Mouse (Mus musculus) midbrain, embryonic 14.5 days (tissue): ENCODE measurements around the gene Rex1bd. TPM values are rescaled to one million over a fixed set of nuclear protein-coding genes. Genes with fewer than 3 reads are reported as not detected.
A peak's percentile ranks its signal among the peaks of the same experiment; 100 is the strongest.

ENCODE experiments used
- ATAC-seq: fragments of 200-750 bp; cut with Nextera tagmentation; 2 replicates; pipeline ENCODE4 v1.8.0; 2017; ENCODE audit warnings: moderate number of reproducible peaks, moderate library complexity; ENCODE audit not compliant: low FRiP score, low TSS enrichment
- DNase-seq: peaks from one replicate; pipeline ENCODE4 v3.0.0-alpha.2; 2015
- H3K27ac ChIP-seq: fragments of 300-500 bp; sonication (generic); replicated peaks from 2 replicates; pipeline ENCODE4 v1.5.1; 2014; ENCODE audit warnings: mild to moderate bottlenecking, low read depth, low read length, moderate library complexity
- H3K27me3 ChIP-seq: fragments of 300-500 bp; sonication (generic); 2 replicates; pipeline ENCODE4 v1.6.1; 2014; ENCODE audit warnings: low read length, control low read depth, mixed read lengths; ENCODE audit not compliant: control insufficient read depth, insufficient read depth
- H3K36me3 ChIP-seq: fragments of 300-500 bp; sonication (generic); 2 replicates; pipeline ENCODE4 v1.6.1; 2014; ENCODE audit warnings: low read length, control low read depth; ENCODE audit not compliant: control insufficient read depth, insufficient read depth
- H3K4me1 ChIP-seq: fragments of 300-500 bp; sonication (generic); 2 replicates; pipeline ENCODE4 v1.6.1; 2014; ENCODE audit warnings: mild to moderate bottlenecking, antibody characterized with exemption, low read length, control low read depth; ENCODE audit not compliant: control insufficient read depth, insufficient read depth
- H3K4me2 ChIP-seq: fragments of 300-500 bp; sonication (generic); 2 replicates; pipeline ENCODE4 v1.6.1; 2014; ENCODE audit warnings: mild to moderate bottlenecking, low read length, moderate library complexity
- H3K4me3 ChIP-seq: fragments of 300-500 bp; sonication (generic); replicated peaks from 2 replicates; pipeline ENCODE4 v1.5.1; 2014; ENCODE audit warnings: low read depth, low read length
- H3K9ac ChIP-seq: fragments of 300-500 bp; sonication (generic); replicated peaks from 2 replicates; pipeline ENCODE4 v1.6.1; 2014; ENCODE audit warnings: mild to moderate bottlenecking, low read length, moderate library complexity
- H3K9me3 ChIP-seq: fragments of 300-500 bp; sonication (generic); 2 replicates; pipeline ENCODE4 v1.6.1; 2016; ENCODE audit warnings: low read length, control low read depth, mixed read lengths; ENCODE audit not compliant: control insufficient read depth
- WGBS: fragments of 180-500 bp; shearing (Covaris S2); extraction: QIAGEN DNeasy Blood & Tissue Kit; methylation state at CpG from one replicate; pipeline ENCODE4 v1.1.7; 2014; 5-methylcytosine and 5-hydroxymethylcytosine counted together
- polyA plus RNA-seq: library from polyadenylated mRNA; unstranded; fragments of >200 nt; fragmentation: Nextera tagmentation; extraction: Ambion mirVana; gene quantifications from 2 replicates; pipeline ENCODE4 v1.2.1, GENCODE M21; 2014

Gene Rex1bd
- 152 and 190 TPM in 2 replicates for polyA plus RNA-seq

DNA sequence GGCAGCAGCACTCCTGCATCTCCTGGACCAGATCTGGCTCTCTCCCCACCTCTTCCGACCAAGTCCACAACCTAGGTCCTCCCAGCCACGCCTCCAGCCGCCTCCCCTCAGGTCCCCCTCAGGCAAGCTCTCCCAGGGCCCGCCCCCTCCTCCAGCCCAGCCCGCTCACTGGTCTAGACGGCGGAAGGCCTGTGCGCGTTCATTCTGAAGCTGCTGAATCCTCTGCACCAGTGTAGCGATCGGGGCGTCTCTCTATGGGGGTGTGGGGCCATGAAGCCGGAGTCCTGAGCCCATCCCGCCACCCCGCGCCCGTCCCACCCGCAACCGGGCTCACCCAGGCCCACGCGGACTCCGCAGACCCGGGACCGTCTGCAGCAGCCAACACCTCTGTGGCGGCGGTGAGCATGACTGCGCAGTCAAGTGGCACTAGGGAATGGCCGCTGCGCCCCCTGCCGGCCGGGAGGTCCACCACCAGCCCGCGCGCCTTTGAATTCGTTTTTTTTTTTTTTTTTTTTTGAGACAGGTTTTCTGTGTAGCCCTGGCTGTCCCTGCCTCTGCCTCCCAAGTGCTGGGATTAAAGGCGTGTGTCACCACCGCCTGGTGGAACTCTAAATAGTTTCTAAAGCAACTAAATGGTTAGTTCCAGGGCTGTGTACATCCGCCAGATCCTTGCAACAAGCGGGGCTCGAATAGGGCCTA, at the start of gene Rex1bd:
Rex1bd (minus strand) TSS at position 425 of the 699 bp plus-strand sequence.
- ATAC-seq (peak; percentile 85), DNase-seq (peak; percentile 96)
- Histone ChIP-seq H3K9me3 (no peaks in the 10 kb centered on the region), H3K36me3 (peaks cover 26% of the 10 kb centered on the region), H3K9ac (peak within 1 kb of the TSS; percentile 87), H3K4me1 (peaks cover 24% of the 10 kb centered on the region), H3K4me3 (peak within 1 kb of the TSS; percentile 68), H3K27ac (peak within 1 kb of the TSS; percentile 90), H3K4me2 (peak within 1 kb of the TSS; percentile 86), H3K27me3 (peaks cover 28% of the 10 kb centered on the region)
- WGBS, result 3% methylated on average over 40 of the region's 40 CpGs

DNA sequence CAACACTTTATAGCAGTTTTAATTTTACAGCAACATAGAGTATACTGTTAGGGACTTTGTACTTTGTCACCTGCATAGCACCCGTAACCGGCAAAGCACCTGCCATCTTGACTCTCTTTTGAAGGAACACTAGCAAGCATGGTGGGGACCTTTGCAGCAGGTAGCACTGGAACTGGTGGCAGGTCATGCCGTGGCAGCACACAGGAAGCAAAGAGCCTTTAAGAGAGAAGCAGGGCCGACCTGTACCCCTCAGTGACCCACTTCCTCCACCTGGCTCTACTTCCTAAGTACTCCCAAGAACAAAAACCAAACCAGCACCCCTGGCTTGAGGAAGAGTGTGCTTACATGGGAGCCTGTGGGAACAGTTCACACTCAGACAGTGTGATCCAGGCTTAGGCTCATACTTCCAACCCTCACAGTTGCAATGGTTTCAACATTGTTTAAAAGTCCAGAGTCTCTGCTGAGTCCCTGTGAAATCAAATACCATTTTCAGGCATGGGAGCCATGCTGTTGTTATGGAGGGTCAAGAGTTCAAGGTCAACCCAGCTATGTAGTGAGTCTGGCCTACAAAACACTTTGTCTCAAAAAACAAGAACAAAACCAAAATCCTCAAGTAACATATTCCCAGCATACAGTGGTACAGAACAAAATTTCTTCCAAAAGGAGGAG, 48.7 kb upstream of the Rex1bd start:
- WGBS, result 96% methylated on average over 4 of the region's 4 CpGs
- no peak overlapping the region for H3K4me3 ChIP-seq
- no peaks in the 10 kb centered on the region for H3K9me3 ChIP-seq
- peaks cover 6% of the 10 kb centered on the region; the same call in 1 of the 2 replicates for H3K36me3 ChIP-seq
- ATAC-seq (no peak), DNase-seq (no peak)
- 0 out of 2 replicates have a peak, but pooled peaks cover 2% of the 10 kb centered on the region for H3K4me1 ChIP-seq
- H3K27me3 ChIP-seq, result no peaks in the 10 kb centered on the region
- H3K27ac ChIP-seq, result no peak overlapping the region
- no peak overlapping the region for H3K9ac ChIP-seq
- no peak overlapping the region for H3K4me2 ChIP-seq

DNA sequence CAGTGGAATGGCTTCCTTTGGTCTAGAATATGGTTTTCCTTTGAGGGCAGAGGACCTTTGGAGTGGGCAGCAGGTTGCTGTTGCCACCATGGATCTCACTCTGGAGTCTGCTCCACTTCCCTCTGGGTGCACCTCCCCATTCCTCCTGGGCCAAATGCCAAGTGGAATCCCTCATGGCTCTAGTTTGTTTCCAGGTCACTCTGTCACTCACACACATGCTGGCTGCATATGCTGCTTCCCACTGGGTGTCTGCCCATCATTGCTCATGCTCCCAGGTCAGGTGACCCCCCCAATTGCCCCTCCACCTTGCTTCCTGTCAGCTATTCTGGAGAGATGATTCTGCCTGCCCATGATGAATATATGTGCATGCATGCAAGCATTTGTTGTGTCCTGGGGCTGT, 47.2 kb upstream of the Rex1bd start:
- Histone ChIP-seq H3K27ac (no peak overlapping the region), H3K4me2 (no peak overlapping the region), H3K4me3 (no peak overlapping the region), H3K4me1 (0 out of 2 replicates have a peak, but pooled peaks cover 2% of the 10 kb centered on the region), H3K27me3 (no peaks in the 10 kb centered on the region), H3K9ac (no peak overlapping the region), H3K36me3 (peaks cover 4% of the 10 kb centered on the region; the same call in 1 of the 2 replicates), H3K9me3 (no peaks in the 10 kb centered on the region)
- ATAC-seq (no peak), DNase-seq (peak; percentile 58)

DNA sequence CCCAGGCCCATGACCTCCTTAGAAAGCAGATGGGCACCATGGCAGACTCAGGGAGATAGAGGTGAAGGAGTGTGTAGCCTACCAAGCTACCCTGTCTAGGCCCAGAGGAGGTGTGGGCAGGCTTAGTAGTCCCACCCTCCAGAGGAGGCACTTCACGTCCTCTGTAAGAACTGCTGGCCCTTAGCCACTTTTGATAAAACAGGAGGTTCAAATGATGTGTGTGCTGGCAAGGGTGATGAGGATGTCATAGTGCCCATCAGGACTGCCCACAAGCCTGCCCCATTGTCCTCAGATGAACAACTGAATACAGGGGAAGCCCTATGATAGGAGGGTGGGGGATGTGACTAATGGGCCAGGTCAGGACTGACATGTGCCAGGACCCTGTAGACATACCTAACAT, 46.3 kb upstream of the Rex1bd start:
- Histone ChIP-seq H3K4me1 (0 out of 2 replicates have a peak, but pooled peaks cover 2% of the 10 kb centered on the region), H3K27ac (no peak overlapping the region), H3K4me3 (no peak overlapping the region), H3K9me3 (no peaks in the 10 kb centered on the region), H3K27me3 (no peaks in the 10 kb centered on the region), H3K36me3 (peaks cover 4% of the 10 kb centered on the region; the same call in 1 of the 2 replicates), H3K4me2 (no peak overlapping the region), H3K9ac (no peak overlapping the region)
- DNase-seq (no peak), ATAC-seq (no peak)
- WGBS, result 65% methylated on average over 1 of the region's 1 CpGs

DNA sequence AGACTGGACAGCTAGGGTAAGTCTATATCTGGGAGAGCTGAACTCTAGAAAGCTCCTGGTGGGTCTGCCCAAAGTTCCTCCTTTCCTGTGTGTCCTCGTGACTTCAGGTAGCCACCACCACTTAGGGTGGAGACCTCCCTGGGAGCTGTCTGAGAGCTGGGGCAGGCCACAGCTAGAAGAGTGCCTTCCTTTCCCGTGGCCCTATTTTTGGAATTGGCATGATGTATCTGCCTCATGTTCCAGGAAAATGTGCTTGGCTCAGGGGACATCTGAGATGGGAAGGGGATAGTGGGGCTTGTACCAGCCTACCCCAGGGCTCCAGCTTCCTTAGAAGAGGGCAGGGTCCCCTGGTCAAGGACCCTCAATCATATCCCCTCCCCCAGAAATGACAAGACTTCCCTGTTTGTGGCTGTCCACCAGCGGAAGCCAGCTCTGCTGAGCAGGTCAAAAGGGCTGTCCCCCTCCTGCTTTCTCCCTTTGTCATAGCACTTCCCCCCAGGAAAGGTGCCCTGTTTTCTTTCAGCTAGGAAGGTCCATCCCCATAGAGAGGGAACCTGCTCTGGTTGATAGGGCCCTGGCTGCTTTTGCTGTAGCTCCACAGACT, 45.1 kb upstream of the Rex1bd start:
- no peak overlapping the region for H3K4me3 ChIP-seq
- H3K9me3 ChIP-seq, result no peaks in the 10 kb centered on the region
- H3K27me3 ChIP-seq, result no peaks in the 10 kb centered on the region
- 0 out of 2 replicates have a peak, but pooled peaks cover 2% of the 10 kb centered on the region for H3K4me1 ChIP-seq
- H3K4me2 ChIP-seq, result no peak overlapping the region
- no peak for ATAC-seq
- H3K9ac ChIP-seq, result no peak overlapping the region
- no peak overlapping the region for H3K27ac ChIP-seq
- WGBS, result 83% methylated on average over 3 of the region's 3 CpGs
- no peaks in the 10 kb centered on the region for H3K36me3 ChIP-seq
- no peak for DNase-seq

DNA sequence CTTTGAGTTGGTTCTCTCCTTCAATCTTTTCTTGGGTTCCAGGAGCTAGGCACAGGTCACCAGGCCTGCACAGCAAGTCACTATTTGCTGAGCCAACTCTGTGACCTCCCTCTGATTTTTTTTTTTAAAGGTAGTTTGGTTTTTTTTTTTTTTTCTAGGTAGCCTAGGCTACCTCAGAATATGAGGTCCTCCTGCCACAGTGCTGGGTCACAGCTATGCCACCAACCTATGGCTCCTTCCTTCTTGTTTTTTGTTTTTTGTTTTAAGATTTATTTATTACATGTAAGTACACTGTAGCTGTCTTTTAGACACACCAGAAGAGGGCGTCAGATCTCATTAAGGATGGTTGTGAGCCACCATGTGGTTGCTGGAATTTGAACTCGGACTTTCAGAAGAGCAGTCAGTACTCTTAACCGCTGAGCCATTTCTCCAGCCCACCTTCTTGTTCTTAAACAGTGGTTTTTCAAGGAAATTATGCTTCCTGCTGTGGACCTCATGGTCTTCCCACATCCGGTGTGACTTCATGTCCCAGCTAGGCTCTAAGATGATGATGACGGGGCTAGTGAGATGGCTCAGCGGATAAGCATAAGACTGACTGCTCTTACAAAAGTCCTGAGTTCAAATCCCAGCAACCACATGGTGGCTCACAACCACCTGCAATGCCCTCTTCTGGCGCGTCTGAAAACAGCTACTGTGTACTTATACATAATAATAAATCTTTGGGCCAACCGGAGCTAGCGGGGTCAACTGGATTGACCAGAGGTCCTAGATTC, 43.0 kb upstream of the Rex1bd start:
- no peak overlapping the region for H3K4me3 ChIP-seq
- no peak for ATAC-seq
- 95% methylated on average over 10 of the region's 10 CpGs for WGBS

DNA sequence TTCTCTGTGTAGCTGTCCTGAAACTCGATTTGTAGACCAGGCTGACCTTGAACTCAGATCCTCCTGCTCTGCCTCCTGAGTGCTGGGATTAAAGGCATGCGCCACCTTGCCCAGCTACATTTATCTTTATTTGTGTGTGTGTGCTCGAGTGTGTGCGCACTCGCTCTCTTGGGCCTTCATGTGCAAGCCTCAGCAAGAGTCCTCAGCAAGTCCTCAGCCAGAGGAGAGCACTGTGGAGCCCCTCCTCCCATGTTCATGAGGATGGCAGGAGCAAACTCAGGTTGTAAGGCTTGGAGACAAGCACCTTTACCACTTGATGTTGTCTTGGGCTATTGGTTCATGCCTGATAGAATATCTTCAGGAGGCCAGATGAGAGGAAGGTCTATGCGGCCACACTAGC, 41.2 kb upstream of the Rex1bd start:
- Histone ChIP-seq H3K27ac (no peak overlapping the region), H3K36me3 (no peaks in the 10 kb centered on the region; the same call in 1 of the 2 replicates), H3K4me3 (no peak overlapping the region), H3K4me2 (no peak overlapping the region), H3K4me1 (0 out of 2 replicates have a peak, but pooled peaks cover 1% of the 10 kb centered on the region), H3K9me3 (no peaks in the 10 kb centered on the region), H3K9ac (no peak overlapping the region), H3K27me3 (no peaks in the 10 kb centered on the region)
- 92% methylated on average over 6 of the region's 6 CpGs for WGBS
- DNase-seq (no peak), ATAC-seq (no peak)

More for the DNA sequence above, 43.0 kb upstream of the Rex1bd start:
- no peak overlapping the region for H3K4me2 ChIP-seq
- no peaks in the 10 kb centered on the region for H3K27me3 ChIP-seq
- no peaks in the 10 kb centered on the region for H3K9me3 ChIP-seq
- H3K9ac ChIP-seq, result no peak overlapping the region
- no peak overlapping the region for H3K27ac ChIP-seq
- 0 out of 2 replicates have a peak, but pooled peaks cover 2% of the 10 kb centered on the region for H3K4me1 ChIP-seq
- H3K36me3 ChIP-seq, result no peaks in the 10 kb centered on the region; the same call in 1 of the 2 replicates
- DNase-seq, result no peak

DNA sequence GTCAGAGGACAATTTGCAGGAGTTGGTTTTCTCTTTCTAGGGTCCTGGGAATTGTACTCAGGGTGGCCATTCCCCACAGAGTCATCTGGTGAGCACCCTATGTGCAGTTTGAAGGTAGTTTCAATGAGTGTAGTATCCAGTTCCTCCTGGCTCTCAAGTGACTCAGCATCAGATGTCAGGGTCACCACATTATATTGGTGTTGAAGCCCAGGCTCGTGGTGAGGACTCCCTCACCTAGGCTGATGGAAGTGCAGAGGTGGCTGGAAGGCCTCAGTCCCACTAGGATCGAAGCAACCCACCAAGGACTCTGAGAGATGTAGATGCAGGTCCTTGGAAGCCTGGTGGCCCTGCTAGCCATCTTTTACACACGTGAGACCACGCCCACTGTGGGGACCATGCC, 39.9 kb upstream of the Rex1bd start:
- H3K9me3 ChIP-seq, result no peaks in the 10 kb centered on the region
- H3K4me3 ChIP-seq, result no peak overlapping the region
- no peaks in the 10 kb centered on the region; the same call in 1 of the 2 replicates for H3K36me3 ChIP-seq
- no peaks in the 10 kb centered on the region for H3K27me3 ChIP-seq
- 90% methylated on average over 4 of the region's 4 CpGs for WGBS
- no peak overlapping the region for H3K4me2 ChIP-seq
- DNase-seq (no peak), ATAC-seq (no peak)
- no peak overlapping the region for H3K27ac ChIP-seq
- H3K4me1 ChIP-seq, result no peaks in the 10 kb centered on the region
- no peak overlapping the region for H3K9ac ChIP-seq
